Mouse (Mus musculus) kidney, adult 18-20 months (tissue): ENCODE measurements at regions not wholly inside any gene's neighbourhood (a gene's known extent, or its start where the extent isn't known, plus 50 kb on each side); places are given as distances from the start of the nearest gene placed in this dataset.

Experiments used
- DNase-seq: peaks from one replicate; pipeline ENCODE4 v3.0.0; 2021

DNA sequence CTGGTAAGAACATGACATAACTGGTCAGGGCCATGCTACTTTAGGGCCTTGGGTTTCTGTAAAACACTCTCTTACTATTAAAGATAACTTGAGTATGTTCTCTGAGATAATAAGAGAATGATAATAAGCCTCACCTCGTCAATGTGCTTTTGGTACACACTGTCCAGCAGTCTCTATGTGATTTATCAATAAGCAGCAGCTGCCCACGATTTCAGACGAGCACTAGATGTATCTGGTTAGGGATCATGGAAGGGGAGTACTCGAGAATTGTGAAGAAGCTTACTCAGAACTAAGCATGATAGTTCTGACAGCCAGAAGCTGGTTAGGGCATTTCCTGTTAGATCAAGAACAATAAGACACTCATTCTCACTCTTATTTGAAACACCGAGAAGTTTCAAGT lies 53.8 kb downstream of the Neurod6 start:
- DNase-seq: no peak

- DNase-seq: no peak
Observed at GRCm38 (mm10) chr6:55620366-55620765, 60.7 kb downstream of the Neurod6 start.

GRCm38 (mm10) chr6:55617922-55618481 lies 63.1 kb downstream of the Neurod6 start:
- peak; percentile 3 for DNase-seq

GRCm38 (mm10) chr6:55610395-55610794 lies 70.7 kb downstream of the Neurod6 start:
- DNase-seq: no peak

DNA sequence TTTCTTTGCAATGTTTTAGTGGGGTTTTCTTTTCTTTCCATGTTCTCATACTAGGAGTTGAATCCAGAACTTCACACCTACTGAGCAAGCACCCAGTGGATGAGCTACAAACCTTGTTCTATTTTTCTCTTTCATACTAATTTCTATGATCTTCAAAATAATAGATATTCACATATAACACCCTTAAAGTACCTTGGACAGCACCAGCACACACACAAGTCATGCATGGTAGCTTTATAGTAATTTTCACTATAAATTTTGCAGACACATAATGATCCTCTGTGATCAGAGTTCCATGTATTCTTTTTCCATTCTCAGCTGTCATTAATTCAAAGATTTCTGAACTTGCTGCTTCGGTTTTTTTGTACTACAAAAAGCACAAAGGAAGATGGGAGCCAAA lies 71.1 kb downstream of the Neurod6 start:
- no peak for DNase-seq

- no peak for DNase-seq
Observed at GRCm38 (mm10) chr6:55609053-55609452, 72.0 kb downstream of the Neurod6 start.

DNA sequence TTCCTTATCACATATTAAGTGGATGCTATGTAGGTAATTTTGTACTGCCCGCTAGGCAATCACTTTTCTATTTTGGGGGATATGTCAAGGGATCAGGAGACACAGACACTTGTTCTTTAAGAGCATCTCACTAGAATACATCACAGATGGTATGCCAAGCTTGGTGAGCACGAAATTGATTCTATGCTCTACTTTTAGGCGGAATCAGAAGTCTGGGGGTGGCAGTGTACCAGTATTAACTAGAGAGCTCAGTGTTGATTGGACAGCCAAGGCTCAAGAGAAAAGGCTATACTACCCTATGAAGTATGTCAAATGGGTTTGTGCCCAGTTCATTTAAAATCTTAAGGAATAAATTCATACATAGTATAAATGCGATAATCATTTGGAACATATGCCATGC lies 84.0 kb downstream of the Neurod6 start:
- no peak for DNase-seq

DNA sequence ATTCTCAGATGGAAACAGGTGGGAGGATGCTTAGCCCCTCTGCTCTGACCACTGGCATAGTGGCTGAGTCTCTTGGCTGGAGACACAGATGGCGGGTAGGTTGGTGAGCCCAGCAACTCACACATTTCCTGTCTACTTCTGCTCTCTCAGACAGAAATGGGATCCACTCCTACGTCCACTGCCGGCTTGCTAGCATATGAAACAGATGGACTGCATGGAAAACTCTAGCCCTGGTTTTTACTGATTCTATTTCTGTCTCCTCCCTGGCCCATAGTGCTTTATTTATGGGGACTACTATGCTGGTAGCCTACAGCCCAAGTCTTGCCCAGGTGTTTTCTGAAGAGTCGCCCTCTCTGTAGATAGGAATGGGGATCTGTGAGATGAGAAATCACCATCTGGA lies 88.9 kb downstream of the Neurod6 start:
- no peak for DNase-seq

DNA sequence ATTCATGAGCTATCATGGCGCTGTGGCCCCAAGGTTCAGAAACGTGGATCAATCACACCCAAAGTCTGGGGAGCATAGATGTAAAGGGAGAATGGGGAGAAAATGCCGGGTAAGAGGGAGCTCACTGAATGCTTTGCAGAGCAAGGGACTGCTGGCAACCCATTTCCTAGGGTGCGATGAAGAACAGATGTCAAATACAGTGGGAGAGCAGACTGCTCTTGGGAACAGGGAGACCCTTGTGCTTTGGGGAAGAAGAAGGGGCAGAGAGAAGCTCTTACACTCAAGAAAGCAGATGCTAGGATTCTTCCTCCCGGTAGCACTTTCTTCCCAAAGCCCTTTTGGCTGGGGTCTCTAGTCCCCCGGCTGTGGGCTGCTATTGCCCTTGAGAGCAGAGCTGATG lies 100.0 kb downstream of the Neurod6 start:
- DNase-seq: no peak

- DNase-seq: no peak
Observed at GRCm38 (mm10) chr6:55580036-55580435, 101.0 kb downstream of the Neurod6 start.

- DNase-seq: no peak
Observed at GRCm38 (mm10) chr6:55579611-55580010, 101.5 kb downstream of the Neurod6 start.

DNA sequence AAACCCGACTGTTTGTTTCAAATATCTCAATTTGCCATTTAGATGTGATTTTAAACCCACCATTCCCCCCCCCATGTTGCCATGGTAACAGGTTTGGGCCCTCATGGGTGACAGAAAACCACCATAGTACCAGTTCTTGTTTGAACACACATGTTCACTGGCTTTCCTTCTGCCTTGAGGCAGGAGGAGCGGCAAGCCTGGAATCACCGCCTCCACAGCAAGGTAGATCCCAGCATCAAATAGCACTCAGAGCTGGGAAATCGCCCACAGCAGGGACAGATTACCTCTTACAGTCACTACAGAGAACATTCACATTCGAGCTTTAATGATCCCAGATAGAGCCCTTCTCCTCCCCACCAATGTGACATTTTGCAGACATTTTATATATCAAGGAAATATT lies 102.0 kb downstream of the Neurod6 start:
- no peak for DNase-seq

DNA sequence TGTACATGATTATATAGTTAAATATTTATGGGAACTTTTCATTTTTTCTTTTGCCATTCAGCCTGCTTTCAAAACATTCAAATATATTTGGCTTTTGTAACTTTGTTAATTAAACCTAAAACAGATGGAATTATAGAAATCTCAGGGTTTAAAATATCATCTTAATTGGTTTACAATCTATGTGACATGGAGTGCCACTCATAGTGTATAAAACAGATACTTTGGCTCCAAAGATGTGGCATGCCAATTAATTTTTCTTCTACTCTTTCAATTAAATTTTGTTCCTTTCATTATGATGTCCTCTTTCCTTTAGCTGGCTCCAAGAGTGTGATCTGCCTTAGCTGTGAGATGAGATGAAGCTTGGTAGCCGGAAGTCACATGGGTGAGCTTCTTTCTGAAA lies 103.0 kb downstream of the Neurod6 start:
- DNase-seq: no peak

GRCm38 (mm10) chr6:55567521-55567920 lies 113.5 kb downstream of the Neurod6 start:
- no peak for DNase-seq

- DNase-seq: no peak
Observed at GRCm38 (mm10) chr6:55565260-55566209, 113.8 kb downstream of the Adcyap1r1 start.

- no peak for DNase-seq
Observed at GRCm38 (mm10) chr6:55560606-55561005, 108.8 kb downstream of the Adcyap1r1 start.

GRCm38 (mm10) chr6:55559797-55560196 lies 108.0 kb downstream of the Adcyap1r1 start:
- no peak for DNase-seq
